Mouse (Mus musculus): Measurements from ENCODE around the gene Gm20538. TPM values are rescaled to one million over a fixed set of nuclear protein-coding genes. Genes with fewer than 3 reads are reported as not detected.

Gene Gm20538
- polyA plus RNA-seq, 1 experiment from 2014 or later = not detected

GRCm38 (mm10) chr19:44525551-44526205, 27.0 kb downstream of the Gm20538 start:
- Histone ChIP-seq H3K9ac (no peak overlapping the region), H3K4me3 (replicated peaks) (no peak overlapping the region), H3K27ac (no peak overlapping the region), H3K9me3 (no peaks in the 10 kb centered on the region), H3K4me1 (no peaks in the 10 kb centered on the region), H3K4me2 (no peak overlapping the region), H3K27me3 (replicated peaks) (no peaks in the 10 kb centered on the region), H3K36me3 (no peaks in the 10 kb centered on the region)
- no peak for ATAC-seq (ENCODE audit: insufficient read depth, low FRiP score, low read depth)
- 75% methylated on average over 9 of the region's 9 CpGs for WGBS

DNA sequence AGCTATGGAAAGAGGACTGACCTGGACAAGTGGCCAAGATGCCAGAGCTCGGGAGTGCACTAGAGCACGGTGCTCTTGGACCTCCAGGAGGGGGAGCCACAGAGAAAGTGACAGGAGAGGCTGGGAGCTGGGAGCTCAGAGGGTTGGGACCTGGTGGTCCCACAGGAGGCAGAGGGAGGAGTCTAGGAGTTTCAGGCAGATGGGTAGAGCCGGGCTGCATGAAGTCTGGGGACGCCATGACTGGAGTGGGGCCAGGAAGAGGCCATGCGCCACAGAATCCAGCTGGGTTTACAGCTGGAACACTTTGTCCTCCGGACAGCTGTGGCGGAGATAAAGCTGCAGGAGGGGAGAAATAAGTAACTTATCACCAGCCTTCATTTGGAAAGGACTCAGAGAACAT, 33.5 kb downstream of the Gm20538 start:
- Histone ChIP-seq H3K4me2 (no peak overlapping the region), H3K4me1 (peaks cover 21% of the 10 kb centered on the region), H3K36me3 (no peaks in the 10 kb centered on the region), H3K27ac (no peak overlapping the region), H3K27me3 (replicated peaks) (0 out of 2 replicates have a peak, but pooled peaks cover 3% of the 10 kb centered on the region), H3K9me3 (no peaks in the 10 kb centered on the region), H3K4me3 (replicated peaks) (no peak overlapping the region), H3K9ac (no peak overlapping the region)
- WGBS = 23% methylated on average over 7 of the region's 7 CpGs
- peak; percentile 70; the same call in 1 of the 2 replicates for ATAC-seq (ENCODE audit: insufficient read depth, low FRiP score, low read depth)

GRCm38 (mm10) chr19:44517996-44518768, 34.4 kb downstream of the Gm20538 start:
- ATAC-seq (ENCODE audit: insufficient read depth, low FRiP score, low read depth) = no peak
- no peak overlapping the region for H3K9ac ChIP-seq
- no peaks in the 10 kb centered on the region for H3K9me3 ChIP-seq
- H3K4me3 ChIP-seq (replicated peaks) = no peak overlapping the region
- no peak overlapping the region for H3K27ac ChIP-seq
- no peak overlapping the region for H3K4me2 ChIP-seq
- peaks cover 23% of the 10 kb centered on the region for H3K4me1 ChIP-seq
- WGBS = 68% methylated on average over 12 of the region's 12 CpGs
- peaks cover 6% of the 10 kb centered on the region; the same call in 1 of the 2 replicates for H3K27me3 ChIP-seq (replicated peaks)
- no peaks in the 10 kb centered on the region for H3K36me3 ChIP-seq

DNA sequence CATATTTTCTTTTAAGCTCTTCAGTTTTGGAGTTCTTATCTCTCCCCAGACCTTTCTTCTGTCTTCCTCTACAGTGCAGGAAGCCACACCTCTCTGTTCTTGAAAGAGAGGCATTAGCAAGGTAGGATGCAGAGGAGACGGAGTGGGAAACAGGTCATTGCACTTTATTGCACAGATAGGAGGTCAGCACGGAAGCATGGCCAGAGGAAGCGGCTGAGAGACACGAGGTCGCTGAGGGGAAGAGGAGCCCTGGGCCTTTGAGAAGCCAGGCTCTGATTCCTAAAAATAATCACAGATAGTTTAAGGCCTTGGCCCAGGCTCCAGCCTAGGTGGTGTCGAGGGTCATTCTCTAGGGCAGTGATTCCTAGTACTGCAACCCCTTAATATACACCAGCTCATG, 36.9 kb downstream of the Gm20538 start:
- Histone ChIP-seq H3K4me1 (peaks cover 36% of the 10 kb centered on the region), H3K4me3 (replicated peaks) (no peak overlapping the region), H3K4me2 (no peak overlapping the region), H3K9ac (no peak overlapping the region), H3K36me3 (no peaks in the 10 kb centered on the region), H3K27ac (no peak overlapping the region), H3K27me3 (replicated peaks) (peaks cover 30% of the 10 kb centered on the region), H3K9me3 (no peaks in the 10 kb centered on the region)
- 55% methylated on average over 6 of the region's 6 CpGs for WGBS
- no peak for ATAC-seq (ENCODE audit: insufficient read depth, low FRiP score, low read depth)

DNA sequence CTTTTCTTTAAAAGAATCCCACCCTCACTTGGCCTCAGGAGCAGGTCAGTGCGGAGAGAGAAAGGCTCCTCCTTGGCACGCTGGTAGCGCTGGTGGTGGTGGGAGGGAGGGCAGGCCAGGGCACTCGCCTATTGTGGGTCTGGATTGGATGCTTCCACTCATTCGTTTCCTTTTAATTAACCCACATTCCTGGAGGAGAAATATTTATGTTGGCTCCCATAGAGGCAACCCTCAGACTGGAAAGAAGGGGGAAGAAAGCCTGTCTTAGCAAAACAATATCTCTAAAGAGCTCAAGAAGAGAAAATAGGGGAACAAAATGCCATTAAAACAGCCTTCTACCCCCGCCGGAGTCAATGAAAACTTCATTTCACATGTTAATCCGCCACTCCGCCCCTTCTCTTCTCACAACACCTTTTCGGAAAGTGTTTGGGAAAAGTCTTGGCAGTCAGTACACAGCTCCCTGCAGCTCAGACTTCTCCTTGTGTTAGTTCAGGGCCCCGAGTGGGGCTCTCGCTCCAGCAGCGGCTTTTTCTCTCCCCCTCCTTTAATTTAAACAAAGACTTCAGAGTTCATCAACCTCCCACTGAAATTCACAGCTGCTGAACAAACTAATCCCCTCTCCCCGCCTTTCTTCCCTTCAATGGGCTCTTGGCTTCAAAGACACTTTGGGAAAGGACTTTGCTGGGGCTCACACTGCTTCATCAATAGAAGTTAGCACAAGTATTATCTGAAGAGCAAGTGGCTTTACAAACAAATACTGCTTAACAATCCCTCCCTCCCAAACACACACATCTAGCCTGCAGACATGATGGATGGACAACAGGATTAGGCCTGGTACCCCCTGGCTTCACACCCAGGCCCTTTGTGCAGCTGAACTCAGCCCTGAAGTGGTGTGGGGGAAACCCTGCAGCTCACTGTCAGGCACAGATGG, 37.8 kb downstream of the Gm20538 start:
- H3K4me2 ChIP-seq = peak overlapping the region; percentile 1; the same call in 1 of the 2 replicates
- H3K36me3 ChIP-seq = no peaks in the 10 kb centered on the region
- no peak overlapping the region for H3K9ac ChIP-seq
- H3K4me3 ChIP-seq (replicated peaks) = no peak overlapping the region
- peaks cover 39% of the 10 kb centered on the region for H3K27me3 ChIP-seq (replicated peaks)
- no peaks in the 10 kb centered on the region for H3K9me3 ChIP-seq
- no peak for ATAC-seq (ENCODE audit: insufficient read depth, low FRiP score, low read depth)
- peak overlapping the region; percentile 48; the same call in 1 of the 2 replicates for H3K27ac ChIP-seq
- WGBS = 16% methylated on average over 14 of the region's 14 CpGs
- H3K4me1 ChIP-seq = peaks cover 41% of the 10 kb centered on the region

GRCm38 (mm10) chr19:44513921-44514482, 38.6 kb downstream of the Gm20538 start:
- 36% methylated on average over 7 of the region's 7 CpGs for WGBS
- Histone ChIP-seq H3K9me3 (no peaks in the 10 kb centered on the region), H3K4me3 (replicated peaks) (no peak overlapping the region), H3K27ac (0 out of 2 replicates have a peak overlapping the region, but pooled peaks have one; percentile 48), H3K27me3 (replicated peaks) (peaks cover 45% of the 10 kb centered on the region), H3K4me2 (peak overlapping the region; percentile 1; the same call in 1 of the 2 replicates), H3K36me3 (no peaks in the 10 kb centered on the region), H3K4me1 (peaks cover 39% of the 10 kb centered on the region), H3K9ac (no peak overlapping the region)
- ATAC-seq (ENCODE audit: insufficient read depth, low FRiP score, low read depth) = no peak

DNA sequence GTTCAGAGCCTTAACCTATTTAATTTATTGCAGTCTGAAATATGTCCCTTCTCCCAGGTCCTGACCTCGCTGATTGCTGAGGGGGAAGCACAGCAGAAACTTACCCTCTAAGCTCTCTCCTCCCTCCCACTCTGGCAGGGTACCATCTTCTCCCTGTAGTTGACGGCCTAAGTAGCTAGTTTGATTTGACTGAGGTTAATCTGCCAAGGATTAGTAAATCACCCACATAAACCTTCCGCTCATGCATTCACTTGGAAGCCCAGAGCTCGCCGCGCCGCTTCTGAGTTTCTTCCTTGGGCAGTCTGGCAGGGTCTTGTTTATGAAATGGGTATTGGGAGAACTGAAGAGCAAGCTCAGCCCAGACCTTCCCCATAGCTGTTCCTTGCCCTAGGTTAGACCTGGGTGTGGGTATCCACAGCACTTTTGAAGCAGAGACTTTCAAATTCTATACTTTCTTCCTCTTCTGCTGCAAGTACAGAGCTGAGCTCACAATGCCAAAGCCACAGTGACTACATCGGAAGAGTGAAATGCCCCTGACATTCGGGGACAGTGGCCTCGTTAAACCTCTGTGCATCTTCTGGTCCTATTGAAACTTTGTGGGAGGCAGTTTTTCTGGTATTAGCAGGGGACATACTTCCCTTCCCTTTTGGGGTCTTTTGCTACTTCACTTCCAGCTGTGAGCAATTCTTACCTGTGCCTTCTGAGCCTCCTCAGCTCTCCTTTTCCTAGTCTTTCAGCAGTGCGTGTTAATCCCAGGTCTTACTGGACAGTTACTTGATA, 39.4 kb downstream of the Gm20538 start:
- Histone ChIP-seq H3K4me1 (peaks cover 34% of the 10 kb centered on the region), H3K36me3 (no peaks in the 10 kb centered on the region), H3K9ac (no peak overlapping the region), H3K9me3 (no peaks in the 10 kb centered on the region), H3K27ac (no peak overlapping the region), H3K27me3 (replicated peaks) (peaks cover 50% of the 10 kb centered on the region), H3K4me3 (replicated peaks) (no peak overlapping the region), H3K4me2 (no peak overlapping the region)
- no peak for ATAC-seq (ENCODE audit: insufficient read depth, low FRiP score, low read depth)
- 35% methylated on average over 11 of the region's 11 CpGs for WGBS

- H3K4me1 ChIP-seq = peaks cover 31% of the 10 kb centered on the region
- WGBS = 48% methylated on average over 5 of the region's 5 CpGs
- no peak overlapping the region for H3K9ac ChIP-seq
- H3K9me3 ChIP-seq = no peaks in the 10 kb centered on the region
- H3K27ac ChIP-seq = no peak overlapping the region
- no peaks in the 10 kb centered on the region for H3K36me3 ChIP-seq
- no peak overlapping the region for H3K4me3 ChIP-seq (replicated peaks)
- no peak for ATAC-seq (ENCODE audit: insufficient read depth, low FRiP score, low read depth)
- no peak overlapping the region for H3K4me2 ChIP-seq
- H3K27me3 ChIP-seq (replicated peaks) = peaks cover 50% of the 10 kb centered on the region
Observed at GRCm38 (mm10) chr19:44512601-44513000, 40.0 kb downstream of the Gm20538 start.

- Histone ChIP-seq H3K36me3 (no peaks in the 10 kb centered on the region), H3K9me3 (no peaks in the 10 kb centered on the region), H3K4me2 (peak overlapping the region; percentile 77), H3K4me3 (replicated peaks) (peak overlapping the region; percentile 40), H3K9ac (no peak overlapping the region; the same call in 1 of the 2 replicates), H3K27ac (no peak overlapping the region), H3K4me1 (peaks cover 27% of the 10 kb centered on the region), H3K27me3 (replicated peaks) (peaks cover 50% of the 10 kb centered on the region)
- no peak for ATAC-seq (ENCODE audit: insufficient read depth, low FRiP score, low read depth)
- WGBS = 2% methylated on average over 66 of the region's 66 CpGs
Observed at GRCm38 (mm10) chr19:44511451-44512231, 41.0 kb downstream of the Gm20538 start.

DNA sequence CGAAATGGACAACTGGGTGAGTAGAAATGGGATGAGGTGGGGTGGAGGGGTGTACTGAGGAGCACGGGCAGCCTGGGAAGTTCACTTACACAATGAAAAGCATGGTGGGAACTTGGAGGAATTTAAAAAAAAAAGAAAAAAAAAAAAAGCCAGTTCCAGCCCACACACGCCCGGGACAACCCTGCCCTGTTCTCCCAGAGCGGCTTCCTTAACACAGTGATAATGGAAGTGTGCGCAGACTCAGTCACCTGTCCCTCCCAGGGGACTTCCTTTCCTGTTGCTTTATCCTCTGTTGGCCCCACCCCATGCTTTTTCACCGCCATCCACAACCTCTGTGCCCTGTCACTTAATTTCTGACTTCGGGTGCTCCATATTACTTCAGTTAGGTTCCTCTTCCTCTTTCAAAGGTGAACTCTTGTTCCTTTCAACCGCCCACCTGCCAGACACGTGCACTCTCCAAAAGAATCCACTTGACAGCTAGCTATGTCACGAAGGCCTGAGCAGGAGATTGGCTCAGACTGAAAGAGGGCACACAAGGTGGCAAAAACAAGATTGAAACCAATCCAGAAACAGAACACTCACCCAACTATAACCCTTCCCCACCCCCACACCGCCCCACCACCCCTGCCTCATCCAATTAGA, 42.0 kb downstream of the Gm20538 start:
- H3K4me3 ChIP-seq (replicated peaks) = peak overlapping the region; percentile 40
- H3K27me3 ChIP-seq (replicated peaks) = peaks cover 47% of the 10 kb centered on the region
- H3K4me1 ChIP-seq = peaks cover 27% of the 10 kb centered on the region

More for the DNA sequence above, 42.0 kb downstream of the Gm20538 start:
- no peak for ATAC-seq (ENCODE audit: insufficient read depth, low FRiP score, low read depth)
- 9% methylated on average over 12 of the region's 12 CpGs for WGBS
- Histone ChIP-seq H3K27ac (no peak overlapping the region), H3K9me3 (no peaks in the 10 kb centered on the region), H3K9ac (no peak overlapping the region), H3K4me2 (peak overlapping the region; percentile 77), H3K36me3 (no peaks in the 10 kb centered on the region)
